Mouse (Mus musculus): ENCODE results near the gene Kcnk16. TPM values are rescaled to one million over a fixed set of nuclear protein-coding genes. Genes with fewer than 3 reads are reported as not detected.

Gene Kcnk16
- not detected in 2 replicates for polyA plus RNA-seq (2015; fragmentation: Nextera tagmentation; extraction: Ambion mirVana)

GRCm38 (mm10) chr14:20269082-20269809 lies at the start of gene Kcnk16:
Gene Kcnk16, minus strand, starts transcription at chr14:20269199.

GRCm38 (mm10) chr14:20294117-20294892 lies 25.3 kb upstream of the Kcnk16 start, which contains the start of gene Nudt13:
Gene Nudt13, plus strand, starts transcription at chr14:20294697.

Other genes starting within 250 kb of the Kcnk16 start
- gene Saysd1, start 130.7 kb downstream of the Kcnk16 start, polyA plus RNA-seq (2015; fragmentation: Nextera tagmentation; extraction: Ambion mirVana) = 11.4 and 14.0 TPM in 2 replicates
- gene Kcnk5, start 87.4 kb downstream of the Kcnk16 start, polyA plus RNA-seq (2015; fragmentation: Nextera tagmentation; extraction: Ambion mirVana) = 1.3 and 1.9 TPM in 2 replicates
- 11.2 and 13.5 TPM in 2 replicates for gene Nudt13, start 25.5 kb upstream of the Kcnk16 start, polyA plus RNA-seq (2015; fragmentation: Nextera tagmentation; extraction: Ambion mirVana)
- 33.9 and 37.1 TPM in 2 replicates for gene Ecd, start 78.9 kb upstream of the Kcnk16 start, polyA plus RNA-seq (2015; fragmentation: Nextera tagmentation; extraction: Ambion mirVana)
- 26.9 and 29.1 TPM in 2 replicates for gene Fam149b, start 79.0 kb upstream of the Kcnk16 start, polyA plus RNA-seq (2015; fragmentation: Nextera tagmentation; extraction: Ambion mirVana)
- 89.9 and 96.9 TPM in 2 replicates for gene Dnajc9, start 119.7 kb upstream of the Kcnk16 start, polyA plus RNA-seq (2015; fragmentation: Nextera tagmentation; extraction: Ambion mirVana)
- 81.4 and 87.8 TPM in 2 replicates for gene Mrps16, start 124.4 kb upstream of the Kcnk16 start, polyA plus RNA-seq (2015; fragmentation: Nextera tagmentation; extraction: Ambion mirVana)
- gene Cfap70, start 183.0 kb upstream of the Kcnk16 start, polyA plus RNA-seq (2015; fragmentation: Nextera tagmentation; extraction: Ambion mirVana) = 1.8 and 2.2 TPM in 2 replicates
- 22.8 and 24.9 TPM in 2 replicates for gene Anxa7, start 210.9 kb upstream of the Kcnk16 start, polyA plus RNA-seq (2015; fragmentation: Nextera tagmentation; extraction: Ambion mirVana)
- gene Mss51, start 227.7 kb upstream of the Kcnk16 start, polyA plus RNA-seq (2015; fragmentation: Nextera tagmentation; extraction: Ambion mirVana) = 0.15 and 0.33 TPM in 2 replicates